Mouse (Mus musculus): ENCODE data around the gene Bcar3. TPM values are rescaled to one million over a fixed set of nuclear protein-coding genes. Genes with fewer than 3 reads are reported as not detected.

The Bcar3 gene
- total and polyA plus RNA-seq, 3 experiments, result 47.4 to 61.2 (median 52.0) TPM

DNA sequence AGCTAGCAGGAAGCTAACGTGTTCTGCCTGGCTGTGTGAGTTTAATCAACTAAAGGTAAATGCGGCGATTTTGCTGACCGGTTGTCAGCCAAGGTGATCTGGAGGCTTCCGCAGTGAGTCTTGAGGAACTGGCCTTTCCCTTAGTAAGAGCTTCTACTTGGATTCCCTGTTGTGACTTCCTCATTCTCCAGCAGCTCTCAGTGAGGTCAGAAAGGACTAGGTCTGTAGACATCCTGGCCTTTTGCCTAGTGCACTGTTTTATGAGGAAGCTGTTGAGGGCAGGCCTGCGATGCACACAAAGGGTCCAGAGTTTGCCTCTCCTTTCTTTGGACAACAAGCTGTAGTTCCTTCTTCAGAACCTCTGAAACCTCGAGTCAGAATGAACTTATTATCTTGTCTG is 3.2 kb upstream of the Bcar3 start:
- in situ Hi-C loops (cut with MboI; ENCODE audit: low pct_ligation_motif_present, low pct_unique_long_range_greater_than_20kb, low sequenced_read_pairs), result loop anchor here (25.0 kb wide), 1 partner anchor 622 kb away; the partner anchor contains the start of genes 1810037I17Rik and Gm10959
- Histone ChIP-seq H3K27ac (ENCODE audit: insufficient read depth, low read depth) (no peak overlapping the region), H3K79me2 (replicated peaks; ENCODE audit: control insufficient read depth, extremely low read depth, insufficient read depth, poor library complexity, severe bottlenecking) (no peaks in the 10 kb centered on the region), H3K27me3 (replicated peaks) (no peaks in the 10 kb centered on the region), H3K4me1 (ENCODE audit: control insufficient read depth in 1 of 2, insufficient read depth in 2 of 2) (peaks cover 4 to 22% of the 10 kb centered on the region in 2 experiments; a peak in 2 of 4 replicates), H3K4me3 (replicated peaks in 1 of 3; ENCODE audit: low read depth in 2 of 3, low read length in 2 of 3, poor library complexity in 1 of 3) (no peak overlapping the region), H3K4me2 (ENCODE audit: insufficient read depth, low read depth, poor library complexity, severe bottlenecking) (no peak overlapping the region), H3K36me3 (replicated peaks in 1 of 2; ENCODE audit: control insufficient read depth in 1 of 2, insufficient read depth in 1 of 2, low read length in 1 of 2) (peaks cover 1 to 2% of the 10 kb centered on the region in 2 experiments), H3K9me3 (replicated peaks; ENCODE audit: low read length) (no peaks in the 10 kb centered on the region), H3K9ac (ENCODE audit: insufficient read depth, low read depth) (no peak overlapping the region)
- no peak for TF ChIP-seq POLR2AphosphoS2 (IDR thresholded peaks at IDR 0.05; ENCODE audit: low read depth, low read length)
- no peak for TF ChIP-seq IRF4 (IDR thresholded peaks at IDR 0.05; ENCODE audit: low read depth, low read length)
- TF ChIP-seq BHLHE40 (IDR thresholded peaks at IDR 0.05; ENCODE audit: low read depth, low read length), result no peak
- no peak for TF ChIP-seq RAD21 (IDR thresholded peaks at IDR 0.05; ENCODE audit: low read depth, low read length)
- no peak for TF ChIP-seq SMC3 (IDR thresholded peaks at IDR 0.05; ENCODE audit: low read depth, low read length)
- no peak for TF ChIP-seq ELF1 (IDR thresholded peaks at IDR 0.05; ENCODE audit: low read depth, low read length)
- no peak for TF ChIP-seq MAFK (IDR thresholded peaks at IDR 0.05; ENCODE audit: insufficient replicate concordance, low read length)
- DNase-seq (ENCODE audit: extremely low read depth), result no peak
- dilution Hi-C loops (cut with MboI; ENCODE audit: extremely low pct_ligation_motif_present, extremely low pct_unique_long_range_greater_than_20kb, low sequenced_read_pairs), result no loop called here

DNA sequence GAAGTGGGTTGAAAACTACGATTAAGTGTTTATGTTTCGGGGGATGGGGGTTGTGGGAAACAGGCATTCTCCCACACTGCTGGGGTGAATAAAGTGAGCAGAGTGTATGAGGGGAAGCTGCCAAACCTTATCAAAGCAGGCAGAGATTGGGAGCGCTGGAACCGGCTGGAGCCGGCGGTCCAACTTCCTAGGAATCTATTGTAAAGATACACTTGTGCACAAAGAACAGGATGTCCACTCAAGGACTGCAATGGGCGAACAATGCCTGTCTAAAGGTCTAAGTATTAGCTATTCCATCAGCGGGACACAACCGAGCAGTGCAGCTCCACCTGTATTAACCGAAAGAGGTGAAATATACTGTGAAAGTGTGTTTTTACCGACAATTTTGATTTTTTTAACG is 2.1 kb upstream of the Bcar3 start:
- Histone ChIP-seq H3K4me1 (ENCODE audit: control insufficient read depth in 1 of 2, insufficient read depth in 2 of 2) (peaks cover 4 to 29% of the 10 kb centered on the region in 2 experiments; a peak in 2 of 4 replicates), H3K27me3 (replicated peaks) (no peaks in the 10 kb centered on the region), H3K4me2 (ENCODE audit: insufficient read depth, low read depth, poor library complexity, severe bottlenecking) (no peak overlapping the region), H3K9ac (ENCODE audit: insufficient read depth, low read depth) (no peak overlapping the region), H3K79me2 (replicated peaks; ENCODE audit: control insufficient read depth, extremely low read depth, insufficient read depth, poor library complexity, severe bottlenecking) (no peaks in the 10 kb centered on the region), H3K36me3 (replicated peaks in 1 of 2; ENCODE audit: control insufficient read depth in 1 of 2, insufficient read depth in 1 of 2, low read length in 1 of 2) (no peaks in the 10 kb centered on the region), H3K4me3 (replicated peaks in 1 of 3; ENCODE audit: low read depth in 2 of 3, low read length in 2 of 3, poor library complexity in 1 of 3) (no peak overlapping the region), H3K27ac (ENCODE audit: insufficient read depth, low read depth) (no peak overlapping the region), H3K9me3 (replicated peaks; ENCODE audit: low read length) (no peaks in the 10 kb centered on the region)
- DNase-seq (ENCODE audit: extremely low read depth), result no peak
- dilution Hi-C loops (cut with MboI; ENCODE audit: extremely low pct_ligation_motif_present, extremely low pct_unique_long_range_greater_than_20kb, low sequenced_read_pairs), result no loop called here
- in situ Hi-C loops (cut with MboI; ENCODE audit: low pct_ligation_motif_present, low pct_unique_long_range_greater_than_20kb, low sequenced_read_pairs), result loop anchor here (25.0 kb wide), 1 partner anchor 620 kb away; the partner anchor contains the start of genes 1810037I17Rik and Gm10959
- TF ChIP-seq SIN3A (IDR thresholded peaks at IDR 0.05; ENCODE audit: low read length) (0 out of 2 replicates have a peak, but pooled peaks have one; percentile 16), ELF1 (IDR thresholded peaks at IDR 0.05; ENCODE audit: low read depth, low read length) (no peak)

DNA sequence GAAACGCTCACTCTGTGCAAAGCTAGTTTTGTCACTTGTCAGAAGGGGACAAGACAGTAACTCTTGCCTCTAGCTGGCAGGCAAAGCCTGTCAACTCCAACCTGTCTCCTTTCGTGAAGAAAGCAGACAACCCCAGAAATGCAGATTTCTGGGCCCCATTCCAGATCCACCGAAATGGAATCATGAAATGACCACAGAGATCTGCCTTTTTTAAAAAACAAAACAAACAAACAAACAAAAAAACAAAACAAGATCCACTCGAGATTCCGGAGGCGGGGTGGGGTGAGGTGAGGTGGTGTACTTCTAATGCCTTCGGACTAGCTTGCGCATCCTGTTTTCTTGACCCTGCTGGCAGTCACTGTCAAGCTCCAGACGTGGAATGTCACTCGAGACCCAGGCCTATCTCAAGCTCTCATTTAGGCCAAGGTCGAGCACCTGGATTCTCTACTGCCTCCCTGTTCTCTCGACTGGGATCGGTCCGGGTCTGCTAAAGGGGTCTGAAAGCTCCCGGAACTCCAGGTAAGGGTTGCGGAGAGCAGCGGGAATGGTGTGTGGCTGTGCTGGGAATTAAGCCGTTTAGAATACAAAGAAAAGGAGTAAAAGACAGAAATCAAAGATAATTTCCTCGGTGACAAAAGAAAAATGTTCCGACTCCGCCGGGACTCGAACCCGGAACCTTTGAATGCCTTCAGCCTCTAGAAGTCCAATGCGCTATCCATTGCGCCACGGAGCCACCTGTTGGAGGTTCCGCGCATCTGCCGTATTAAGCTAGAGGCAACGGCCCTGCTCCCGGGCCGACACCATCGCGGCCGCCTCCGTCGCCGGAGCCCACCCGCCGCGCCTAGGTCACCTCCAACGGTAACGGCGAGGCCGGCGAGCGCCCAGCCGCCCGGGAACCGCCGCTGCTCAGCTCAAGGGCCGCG is 1.4 kb upstream of the Bcar3 start:
- H3K4me2 ChIP-seq (ENCODE audit: insufficient read depth, low read depth, poor library complexity, severe bottlenecking), result peak overlapping the region; percentile 89; the same call in 1 of the 2 replicates
- H3K36me3 ChIP-seq (replicated peaks in 1 of 2; ENCODE audit: control insufficient read depth in 1 of 2, insufficient read depth in 1 of 2, low read length in 1 of 2), result no peaks in the 10 kb centered on the region
- peak overlapping the region; percentile 64 for H3K27ac ChIP-seq (ENCODE audit: insufficient read depth, low read depth)
- peak overlapping the region; percentile 85 for H3K9ac ChIP-seq (ENCODE audit: insufficient read depth, low read depth)
- in situ Hi-C loops (cut with MboI; ENCODE audit: low pct_ligation_motif_present, low pct_unique_long_range_greater_than_20kb, low sequenced_read_pairs), result loop anchor here (25.0 kb wide), 1 partner anchor 620 kb away; the partner anchor contains the start of genes 1810037I17Rik and Gm10959
- H3K79me2 ChIP-seq (replicated peaks; ENCODE audit: control insufficient read depth, extremely low read depth, insufficient read depth, poor library complexity, severe bottlenecking), result no peaks in the 10 kb centered on the region
- peak; percentile 11; the same call in 1 of the 2 replicates for TF ChIP-seq IRF4 (IDR thresholded peaks at IDR 0.05; ENCODE audit: low read depth, low read length)
- TF ChIP-seq ZNF384 (IDR thresholded peaks at IDR 0.05; ENCODE audit: low read depth, low read length), result no peak
- peak; percentile 79; the same call in 1 of the 2 replicates for TF ChIP-seq KAT2A (IDR thresholded peaks at IDR 0.05; ENCODE audit: insufficient replicate concordance, low read length)
- no peak; the same call in 1 of the 2 replicates for TF ChIP-seq HCFC1 (IDR thresholded peaks at IDR 0.05; ENCODE audit: low read depth, low read length)
- TF ChIP-seq ELF1 (IDR thresholded peaks at IDR 0.05; ENCODE audit: low read depth, low read length), result peak; percentile 98
- 0 out of 2 replicates have a peak, but pooled peaks have one; percentile 9 for TF ChIP-seq SIN3A (IDR thresholded peaks at IDR 0.05; ENCODE audit: low read length)
- TF ChIP-seq POLR2A (IDR thresholded peaks at IDR 0.05; ENCODE audit: low read depth, low read length), result peak; percentile 35; the same call in 1 of the 2 replicates
- TF ChIP-seq CTCF (conservative IDR thresholded peaks at IDR 0.05 in 1 of 2, IDR thresholded peaks at IDR 0.05 in 1 of 2; ENCODE audit: low read depth in 2 of 2, low read length in 2 of 2), result no peak
- TF ChIP-seq TBP (conservative IDR thresholded peaks at IDR 0.05; ENCODE audit: low read depth, low read length), result peak; percentile 99
- peak; percentile 95 for TF ChIP-seq MAFK (IDR thresholded peaks at IDR 0.05; ENCODE audit: insufficient replicate concordance, low read length)
- peak; percentile 69 for TF ChIP-seq NRF1 (IDR thresholded peaks at IDR 0.05; ENCODE audit: low read depth, low read length)
- DNase-seq (ENCODE audit: extremely low read depth), result peak; percentile 87
- no peaks in the 10 kb centered on the region for H3K9me3 ChIP-seq (replicated peaks; ENCODE audit: low read length)
- H3K4me3 ChIP-seq (replicated peaks in 1 of 3; ENCODE audit: low read depth in 2 of 3, low read length in 2 of 3, poor library complexity in 1 of 3), result peak overlapping the region; percentile 78 to 87 (median 87)
- H3K4me1 ChIP-seq (ENCODE audit: control insufficient read depth in 1 of 2, insufficient read depth in 2 of 2), result peaks cover 4 to 26% of the 10 kb centered on the region in 2 experiments; a peak in 2 of 4 replicates
- dilution Hi-C loops (cut with MboI; ENCODE audit: extremely low pct_ligation_motif_present, extremely low pct_unique_long_range_greater_than_20kb, low sequenced_read_pairs), result no loop called here
- H3K27me3 ChIP-seq (replicated peaks), result no peaks in the 10 kb centered on the region
